ENCODE assay signal across 12 mouse cellular contexts in genomic region chr10:111594171-111594570, GRCm38 (mm10).
DNase-seq lines count a peak whose midpoint lies in the region; ATAC-seq lines count a peak whose summit lies in the region.
"Had no signal": no experiment of that assay in that cellular context is flagged by ENCODE, and none has a peak within 500 bp of the region (broad histone marks: within the 10 kb centered on the region; RNA-seq: fewer than 3 reads in every experiment).

No protein-coding gene starts in this region.

- no peaks in the 10 kb centered on the region for H3K9me3 ChIP-seq in lung, embryonic 16.5 days (ENCODE audit: control insufficient read depth, low read length)
- H3K9me3 ChIP-seq in heart, embryonic 15.5 days (replicated peaks), result no peaks in the 10 kb centered on the region
- H3K9me3 ChIP-seq in liver, embryonic 13.5 days (replicated peaks), result no peaks in the 10 kb centered on the region
- H3K9me3 ChIP-seq in forebrain, embryonic 16.5 days (ENCODE audit: control insufficient read depth, low read length), result no peaks in the 10 kb centered on the region
- H3K9me3 ChIP-seq: neural tube, embryonic 15.5 days had no signal

- 52% methylated on average over 11 of the region's 11 CpGs for WGBS in lung, embryonic 16.5 days
- WGBS in heart, embryonic 15.5 days, result 47% methylated on average over 11 of the region's 11 CpGs
- 55% methylated on average over 11 of the region's 11 CpGs for WGBS in liver, embryonic 13.5 days (ENCODE audit: insufficient replicate concordance)
- WGBS in forebrain, embryonic 16.5 days, result 98% methylated on average over 11 of the region's 11 CpGs

- H3K27me3 ChIP-seq in lung, embryonic 16.5 days (ENCODE audit: control insufficient read depth, insufficient read depth, low read depth, low read length), result no peaks in the 10 kb centered on the region
- H3K27me3 ChIP-seq in heart, embryonic 15.5 days, result 0 out of 2 replicates have a peak, but pooled peaks cover 3% of the 10 kb centered on the region
- H3K27me3 ChIP-seq in liver, embryonic 13.5 days, result 0 out of 2 replicates have a peak, but pooled peaks cover 7% of the 10 kb centered on the region
- H3K27me3 ChIP-seq in forebrain, embryonic 16.5 days (replicated peaks; ENCODE audit: control insufficient read depth, insufficient read depth, low read length), result no peaks in the 10 kb centered on the region
- H3K27me3 ChIP-seq: neural tube, embryonic 15.5 days had no signal

- H3K4me1 ChIP-seq in lung, embryonic 16.5 days (replicated peaks; ENCODE audit: control insufficient read depth, insufficient read depth, low read length), result peaks cover 12% of the 10 kb centered on the region
- H3K4me1 ChIP-seq in heart, embryonic 15.5 days (replicated peaks), result peaks cover 32% of the 10 kb centered on the region
- peaks cover 40% of the 10 kb centered on the region for H3K4me1 ChIP-seq in liver, embryonic 13.5 days (replicated peaks)
- H3K4me1 ChIP-seq in forebrain, embryonic 16.5 days (replicated peaks; ENCODE audit: control insufficient read depth, insufficient read depth, low read length), result no peaks in the 10 kb centered on the region; the same call in 1 of the 2 replicates

- H3K9ac ChIP-seq in lung, embryonic 16.5 days (ENCODE audit: low read length), result no peak overlapping the region
- no peak overlapping the region for H3K9ac ChIP-seq in heart, embryonic 15.5 days
- H3K9ac ChIP-seq in liver, embryonic 13.5 days, result peak overlapping the region; percentile 58
- H3K9ac ChIP-seq in forebrain, embryonic 16.5 days (replicated peaks; ENCODE audit: low read depth, low read length), result no peak overlapping the region
- H3K9ac ChIP-seq: neural tube, embryonic 15.5 days had no signal

- H3K27ac ChIP-seq in lung, embryonic 16.5 days (ENCODE audit: low read length), result peak overlapping the region; percentile 66
- H3K27ac ChIP-seq in heart, embryonic 15.5 days, result peak overlapping the region; percentile 75
- peak overlapping the region; percentile 82; the same call in 1 of the 2 replicates for H3K27ac ChIP-seq in liver, embryonic 13.5 days
- no peak overlapping the region for H3K27ac ChIP-seq in forebrain, embryonic 16.5 days (ENCODE audit: low read length)
- H3K27ac ChIP-seq: neural tube, embryonic 15.5 days had no signal

- H3K4me2 ChIP-seq in lung, embryonic 16.5 days (ENCODE audit: low read depth, low read length), result peak overlapping the region; percentile 46
- H3K4me2 ChIP-seq in heart, embryonic 15.5 days, result peak overlapping the region; percentile 56
- H3K4me2 ChIP-seq in liver, embryonic 13.5 days, result peak overlapping the region; percentile 60
- H3K4me2 ChIP-seq in forebrain, embryonic 16.5 days (ENCODE audit: low read length), result no peak overlapping the region
- H3K4me2 ChIP-seq: neural tube, embryonic 15.5 days had no signal

- H3K4me3 ChIP-seq in lung, embryonic 16.5 days (ENCODE audit: low read length), result no peak overlapping the region; the same call in 1 of the 2 replicates
- peak overlapping the region; percentile 21 for H3K4me3 ChIP-seq in heart, embryonic 15.5 days
- peak overlapping the region; percentile 48 for H3K4me3 ChIP-seq in liver, embryonic 13.5 days (replicated peaks)
- H3K4me3 ChIP-seq in forebrain, embryonic 16.5 days (replicated peaks; ENCODE audit: low read length), result no peak overlapping the region
- H3K4me3 ChIP-seq: neural tube, embryonic 15.5 days had no signal

- DNase-seq in lung, postnatal 36 days, result no peak
- peak; percentile 56 for DNase-seq in R1 (ENCODE audit: low read depth, low spot score)
- DNase-seq in liver, embryonic 13.5 days, result peak; percentile 29
- no peak for DNase-seq in cerebellum, postnatal 36 days
- DNase-seq: cerebellum, adult 11-12 months; kidney, postnatal 14 days; thymus, postnatal 25 days had no signal

- no peak for ATAC-seq in lung, embryonic 16.5 days (ENCODE audit: low read depth)
- ATAC-seq in heart, embryonic 15.5 days (replicated peaks; ENCODE audit: insufficient number of reproducible peaks, insufficient read depth, low FRiP score, low read depth), result no peak
- no peak for ATAC-seq in liver, embryonic 13.5 days (ENCODE audit: low read depth)
- ATAC-seq in forebrain, embryonic 16.5 days, result no peak
- ATAC-seq: CD4-positive, CD25-positive, alpha-beta regulatory T cell, adult 4 months had no signal

- H3K36me3 ChIP-seq in lung, embryonic 16.5 days (ENCODE audit: control insufficient read depth, insufficient read depth, low read length), result no peaks in the 10 kb centered on the region
- no peaks in the 10 kb centered on the region for H3K36me3 ChIP-seq in heart, embryonic 15.5 days
- no peaks in the 10 kb centered on the region for H3K36me3 ChIP-seq in liver, embryonic 13.5 days
- no peaks in the 10 kb centered on the region for H3K36me3 ChIP-seq in forebrain, embryonic 16.5 days (ENCODE audit: control insufficient read depth, insufficient read depth)
- H3K36me3 ChIP-seq: neural tube, embryonic 15.5 days had no signal

Comparison
In these comparisons a context has a peak if more than half of its experiments do, and no peak if none do; other contexts are left out.
1. H3K4me3 ChIP-seq: peak in heart, embryonic 15.5 days (single experiment) and liver, embryonic 13.5 days (single experiment); none in lung, embryonic 16.5 days (single experiment) and forebrain, embryonic 16.5 days (single experiment).
2. DNase-seq: peak in R1 (single experiment) and liver, embryonic 13.5 days (single experiment); none in lung, postnatal 36 days (single experiment) and cerebellum, postnatal 36 days (0 of 2).